Mouse (Mus musculus): ENCODE results near the gene Tia1. TPM values are rescaled to one million over a fixed set of nuclear protein-coding genes. Genes with fewer than 3 reads are reported as not detected.

Gene Tia1
- polyA plus RNA-seq, 1 experiment from 2014 or later = 326 TPM

DNA sequence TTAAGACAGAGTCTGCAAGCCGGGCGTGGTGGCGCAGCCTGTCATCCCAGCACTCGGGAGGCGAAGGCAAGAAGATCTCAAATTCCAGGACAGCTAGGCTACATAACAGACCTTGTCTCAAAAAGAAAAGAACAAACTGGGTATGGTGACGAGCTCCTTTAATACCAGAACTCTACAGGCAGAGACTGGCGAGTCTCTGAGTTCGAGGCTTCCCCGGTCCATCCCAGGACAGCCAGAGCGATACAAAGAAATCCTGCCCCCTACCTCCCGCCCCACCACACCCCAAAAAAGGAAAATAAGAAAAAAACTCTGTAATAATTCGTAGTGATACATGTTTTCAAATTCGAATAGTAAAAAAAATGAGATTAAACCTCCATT, 35.1 kb downstream of the Tia1 start:
- H3K9me3 ChIP-seq = no peaks in the 10 kb centered on the region
- WGBS = 4% methylated on average over 13 of the region's 13 CpGs
- H3K27ac ChIP-seq (replicated peaks) = peak overlapping the region; percentile 91
- H3K4me2 ChIP-seq = peak overlapping the region; percentile 78
- peak overlapping the region; percentile 84 for H3K4me3 ChIP-seq
- ATAC-seq (ENCODE audit: low read depth) = no peak; the same call in 1 of the 2 replicates
- peak overlapping the region; percentile 87 for H3K9ac ChIP-seq
- H3K4me1 ChIP-seq (replicated peaks) = peaks cover 19% of the 10 kb centered on the region
- H3K36me3 ChIP-seq = peaks cover 36% of the 10 kb centered on the region
- no peaks in the 10 kb centered on the region for H3K27me3 ChIP-seq

- no peaks in the 10 kb centered on the region for H3K9me3 ChIP-seq
- no peaks in the 10 kb centered on the region for H3K27me3 ChIP-seq
- H3K9ac ChIP-seq = peak overlapping the region; percentile 87
- H3K4me1 ChIP-seq (replicated peaks) = peaks cover 19% of the 10 kb centered on the region
- 92% methylated on average over 1 of the region's 1 CpGs for WGBS
- peak overlapping the region; percentile 84 for H3K4me3 ChIP-seq
- peaks cover 36% of the 10 kb centered on the region for H3K36me3 ChIP-seq
- H3K4me2 ChIP-seq = peak overlapping the region; percentile 78
- no peak for ATAC-seq (ENCODE audit: low read depth)
- peak overlapping the region; percentile 91; the same call in 1 of the 2 replicates for H3K27ac ChIP-seq (replicated peaks)
These were observed 35.5 kb downstream of the Tia1 start for GRCm38 (mm10) chr6:86439531-86439930.

- Histone ChIP-seq H3K27me3 (no peaks in the 10 kb centered on the region), H3K4me2 (no peak overlapping the region), H3K27ac (replicated peaks) (no peak overlapping the region), H3K9me3 (no peaks in the 10 kb centered on the region), H3K4me3 (no peak overlapping the region), H3K9ac (no peak overlapping the region), H3K36me3 (peaks cover 30% of the 10 kb centered on the region), H3K4me1 (replicated peaks) (peaks cover 19% of the 10 kb centered on the region)
- no peak for ATAC-seq (ENCODE audit: low read depth)
- WGBS = 94% methylated on average over 10 of the region's 10 CpGs
These were observed 37.6 kb downstream of the Tia1 start for GRCm38 (mm10) chr6:86441571-86441970.

DNA sequence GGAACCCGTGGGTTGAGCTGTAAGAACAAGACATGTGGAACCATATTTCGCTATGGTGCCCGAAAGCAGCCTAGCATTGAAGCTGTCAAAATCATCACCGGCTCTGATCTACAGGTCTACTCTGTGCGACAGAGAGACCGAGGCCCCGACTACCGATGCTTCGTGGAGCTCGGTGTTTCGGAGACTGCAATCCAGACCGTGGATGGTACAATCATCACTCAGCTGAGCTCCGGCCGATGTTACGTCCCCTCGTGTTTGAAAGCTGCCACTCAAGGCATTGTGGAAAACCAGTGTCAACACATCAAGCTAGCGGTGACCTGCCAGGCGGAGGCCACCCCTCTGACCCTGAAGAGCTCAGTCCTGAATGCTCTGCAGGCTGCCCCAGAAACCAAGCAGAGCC, 41.5 kb downstream of the Tia1 start:
- Histone ChIP-seq H3K9me3 (no peaks in the 10 kb centered on the region), H3K36me3 (peaks cover 62% of the 10 kb centered on the region), H3K27me3 (no peaks in the 10 kb centered on the region), H3K27ac (replicated peaks) (no peak overlapping the region), H3K4me2 (no peak overlapping the region), H3K4me3 (no peak overlapping the region), H3K4me1 (replicated peaks) (no peaks in the 10 kb centered on the region), H3K9ac (no peak overlapping the region)
- ATAC-seq (ENCODE audit: low read depth) = no peak
- 94% methylated on average over 18 of the region's 18 CpGs for WGBS

GRCm38 (mm10) chr6:86446927-86447568, 43.0 kb downstream of the Tia1 start:
- H3K4me3 ChIP-seq = no peak overlapping the region
- no peak overlapping the region for H3K4me2 ChIP-seq
- 92% methylated on average over 1 of the region's 1 CpGs for WGBS
- H3K4me1 ChIP-seq (replicated peaks) = no peaks in the 10 kb centered on the region
- H3K27ac ChIP-seq (replicated peaks) = no peak overlapping the region
- no peaks in the 10 kb centered on the region for H3K9me3 ChIP-seq
- peaks cover 69% of the 10 kb centered on the region for H3K36me3 ChIP-seq
- no peak overlapping the region for H3K9ac ChIP-seq
- no peaks in the 10 kb centered on the region for H3K27me3 ChIP-seq
- ATAC-seq (ENCODE audit: low read depth) = no peak

DNA sequence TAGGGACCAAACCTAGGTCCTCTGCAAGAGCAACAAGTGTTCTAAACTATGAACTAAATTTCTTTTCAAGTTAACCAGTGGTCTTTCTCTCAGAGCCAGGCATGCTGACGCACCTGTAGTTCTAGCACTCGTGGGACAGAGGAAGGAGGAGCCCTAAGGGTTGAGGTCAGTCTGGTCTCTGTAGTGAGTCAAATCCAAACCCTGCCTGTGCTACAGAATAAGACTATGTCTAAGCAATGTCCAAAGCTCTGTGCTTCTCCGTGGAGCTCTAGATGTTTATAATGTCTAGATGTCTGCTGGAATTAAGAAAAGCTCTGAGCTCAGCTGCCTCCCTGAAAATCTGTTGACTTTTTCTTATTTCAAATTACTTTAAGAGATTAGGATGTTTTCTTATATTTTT, 52.7 kb downstream of the Tia1 start:
- Histone ChIP-seq H3K27ac (replicated peaks) (no peak overlapping the region), H3K9ac (no peak overlapping the region), H3K4me1 (replicated peaks) (no peaks in the 10 kb centered on the region), H3K27me3 (no peaks in the 10 kb centered on the region), H3K9me3 (no peaks in the 10 kb centered on the region), H3K4me2 (no peak overlapping the region), H3K36me3 (peaks cover 83% of the 10 kb centered on the region), H3K4me3 (no peak overlapping the region)
- ATAC-seq (ENCODE audit: low read depth) = no peak
- WGBS = 88% methylated on average over 3 of the region's 3 CpGs

GRCm38 (mm10) chr6:86463079-86463478, 59.1 kb downstream of the Tia1 start:
- H3K4me3 ChIP-seq = no peak overlapping the region
- 93% methylated on average over 3 of the region's 3 CpGs for WGBS
- no peak overlapping the region for H3K4me2 ChIP-seq
- no peak overlapping the region for H3K27ac ChIP-seq (replicated peaks)
- no peaks in the 10 kb centered on the region for H3K9me3 ChIP-seq
- H3K36me3 ChIP-seq = peaks cover 89% of the 10 kb centered on the region
- H3K9ac ChIP-seq = no peak overlapping the region
- no peaks in the 10 kb centered on the region for H3K27me3 ChIP-seq
- ATAC-seq (ENCODE audit: low read depth) = no peak
- H3K4me1 ChIP-seq (replicated peaks) = no peaks in the 10 kb centered on the region

- H3K4me3 ChIP-seq = peak overlapping the region; percentile 40
- no peaks in the 10 kb centered on the region for H3K9me3 ChIP-seq
- H3K27me3 ChIP-seq = no peaks in the 10 kb centered on the region
- H3K4me1 ChIP-seq (replicated peaks) = peaks cover 19% of the 10 kb centered on the region
- H3K36me3 ChIP-seq = peaks cover 31% of the 10 kb centered on the region
- ATAC-seq (ENCODE audit: low read depth) = no peak
- peak overlapping the region; percentile 97 for H3K27ac ChIP-seq (replicated peaks)
- H3K9ac ChIP-seq = peak overlapping the region; percentile 80
- WGBS = 90% methylated on average over 3 of the region's 3 CpGs
- H3K4me2 ChIP-seq = peak overlapping the region; percentile 76
These were observed 67.3 kb downstream of the Tia1 start for GRCm38 (mm10) chr6:86471317-86471716.

GRCm38 (mm10) chr6:86471760-86472099, 67.7 kb downstream of the Tia1 start:
- no peaks in the 10 kb centered on the region for H3K27me3 ChIP-seq
- peak; percentile 51; the same call in 1 of the 2 replicates for ATAC-seq (ENCODE audit: low read depth)
- H3K36me3 ChIP-seq = peaks cover 28% of the 10 kb centered on the region
- no peaks in the 10 kb centered on the region for H3K9me3 ChIP-seq
- H3K9ac ChIP-seq = peak overlapping the region; percentile 80
- 25% methylated on average over 9 of the region's 9 CpGs for WGBS
- H3K4me3 ChIP-seq = peak overlapping the region; percentile 40
- H3K4me1 ChIP-seq (replicated peaks) = peaks cover 19% of the 10 kb centered on the region
- peak overlapping the region; percentile 76 for H3K4me2 ChIP-seq
- H3K27ac ChIP-seq (replicated peaks) = peak overlapping the region; percentile 97

DNA sequence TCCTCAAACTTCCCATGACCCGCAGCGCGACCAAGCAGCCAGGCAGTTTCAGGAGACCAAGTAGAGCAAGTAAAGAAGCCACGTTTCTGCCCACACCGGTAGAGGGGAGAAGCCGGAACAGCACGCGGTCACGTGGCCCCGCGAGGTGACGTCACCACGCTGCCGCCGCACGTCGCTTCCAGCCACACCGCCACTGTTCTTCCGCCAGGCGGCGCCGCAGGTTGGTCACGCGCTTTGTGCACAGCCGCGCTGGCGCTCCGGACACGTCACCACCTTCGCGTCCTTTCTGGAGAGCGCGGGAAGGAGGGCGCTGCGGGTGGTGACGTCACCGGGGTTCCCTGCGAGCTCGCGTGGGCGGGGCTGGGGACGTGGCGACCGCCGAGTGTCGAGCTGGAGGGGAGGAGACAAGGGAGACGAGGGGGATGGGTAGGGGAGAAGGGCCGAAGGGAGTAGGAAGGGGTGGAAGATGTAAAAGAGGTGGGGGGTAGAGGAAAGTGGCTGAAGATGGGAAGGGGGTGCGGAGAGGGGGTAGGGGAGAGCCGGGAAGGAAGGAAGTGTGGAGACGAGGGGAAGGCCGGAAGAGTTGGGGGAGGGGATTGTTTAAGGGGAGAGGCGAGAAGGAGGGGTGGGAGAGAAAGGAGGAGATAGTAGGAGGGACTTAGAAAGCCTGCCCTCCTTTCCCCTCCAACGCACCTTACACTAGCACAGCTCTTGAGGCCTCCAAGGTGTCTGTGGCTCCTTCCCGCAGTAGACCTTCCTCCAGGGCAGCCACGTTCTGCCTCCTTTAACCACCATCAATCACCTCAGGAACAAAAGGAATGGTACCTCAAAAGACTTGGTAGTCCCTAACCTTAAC, 68.3 kb downstream of the Tia1 start:
- H3K27ac ChIP-seq (replicated peaks) = peak overlapping the region; percentile 97
- peak overlapping the region; percentile 40 for H3K4me3 ChIP-seq
- H3K9ac ChIP-seq = peak overlapping the region; percentile 80
- peak overlapping the region; percentile 76 for H3K4me2 ChIP-seq
- ATAC-seq (ENCODE audit: low read depth) = peak; percentile 96
- H3K4me1 ChIP-seq (replicated peaks) = peaks cover 19% of the 10 kb centered on the region
- under 1% methylated on average over 55 of the region's 56 CpGs for WGBS
- no peaks in the 10 kb centered on the region for H3K27me3 ChIP-seq
- H3K9me3 ChIP-seq = no peaks in the 10 kb centered on the region
- H3K36me3 ChIP-seq = peaks cover 22% of the 10 kb centered on the region

GRCm38 (mm10) chr6:86473077-86473476, 69.1 kb downstream of the Tia1 start:
- peak overlapping the region; percentile 97 for H3K27ac ChIP-seq (replicated peaks)
- H3K36me3 ChIP-seq = peaks cover 15% of the 10 kb centered on the region
- no peaks in the 10 kb centered on the region for H3K9me3 ChIP-seq
- 52% methylated on average over 7 of the region's 7 CpGs for WGBS
- peak overlapping the region; percentile 65 for H3K4me2 ChIP-seq
- H3K4me1 ChIP-seq (replicated peaks) = peaks cover 21% of the 10 kb centered on the region
- no peaks in the 10 kb centered on the region for H3K27me3 ChIP-seq
- peak; percentile 2; the same call in 1 of the 2 replicates for ATAC-seq (ENCODE audit: low read depth)
- H3K4me3 ChIP-seq = peak overlapping the region; percentile 40
- peak overlapping the region; percentile 71 for H3K9ac ChIP-seq

- H3K27me3 ChIP-seq = no peaks in the 10 kb centered on the region
- H3K9me3 ChIP-seq = no peaks in the 10 kb centered on the region
- no peak overlapping the region for H3K9ac ChIP-seq
- 96% methylated on average over 5 of the region's 5 CpGs for WGBS
- H3K27ac ChIP-seq (replicated peaks) = no peak overlapping the region
- no peak overlapping the region for H3K4me2 ChIP-seq
- H3K4me1 ChIP-seq (replicated peaks) = peaks cover 30% of the 10 kb centered on the region
- no peak for ATAC-seq (ENCODE audit: low read depth)
- peaks cover 12% of the 10 kb centered on the region for H3K36me3 ChIP-seq
- H3K4me3 ChIP-seq = no peak overlapping the region
These were observed 70.1 kb downstream of the Tia1 start for GRCm38 (mm10) chr6:86474072-86474471.

All from neural tube, embryonic 13.5 days (tissue).